Mouse (Mus musculus) ES-E14 (cell line): ENCODE measurements around the gene Gm48552.

ENCODE experiments used
- CHD2 ChIP-seq: IDR thresholded peaks from 2 replicates; pipeline ENCODE4 v1.6.1; 2014; ENCODE audit warnings: mild to moderate bottlenecking, low read depth, low read length, inconsistent platforms
- HCFC1 ChIP-seq: IDR thresholded peaks from 2 replicates; pipeline ENCODE4 v1.6.1; 2012; ENCODE audit warnings: low read length, inconsistent platforms, borderline replicate concordance; ENCODE audit not compliant: insufficient read depth
- MAFK ChIP-seq: IDR thresholded peaks from 2 replicates; pipeline ENCODE4 v1.6.1; 2014; ENCODE audit warnings: mild to moderate bottlenecking, low read depth, low read length, inconsistent platforms; ENCODE audit not compliant: insufficient read depth
- ZNF384 ChIP-seq: IDR thresholded peaks from 2 replicates; pipeline ENCODE4 v1.6.1; 2012; ENCODE audit warnings: low read depth, low read length, inconsistent platforms

GRCm38 (mm10) chr10:81429605-81430061 is 40.8 kb downstream of the Gm48552 start:
- TF ChIP-seq CHD2 (no peak), MAFK (no peak), HCFC1 (no peak), ZNF384 (no peak)
